Mouse (Mus musculus): ENCODE results near the gene Zfp750.

The Zfp750 gene

DNA sequence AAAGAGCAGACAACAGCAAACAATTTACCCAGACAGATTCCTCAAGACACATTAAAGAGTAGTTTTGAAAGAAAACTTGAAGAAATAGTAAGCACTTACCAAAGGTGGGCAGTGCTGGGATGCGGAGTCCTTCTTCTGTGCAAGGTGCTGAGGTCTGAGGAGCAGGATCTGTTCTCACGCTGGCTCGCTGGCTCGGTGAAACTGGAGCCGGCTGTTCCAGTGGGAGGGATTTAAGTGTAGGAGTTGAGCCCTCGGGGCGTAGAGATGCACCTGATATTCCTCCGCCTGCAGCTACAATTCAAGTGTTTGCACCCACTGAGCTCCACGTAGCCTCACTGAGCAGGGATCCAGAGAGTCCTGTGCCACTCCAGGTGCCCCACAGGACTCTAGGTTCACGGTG lies at the start of gene Zfp750:
TSS of gene Zfp750 (minus strand) at position 203 of the 400 bp plus-strand sequence.
- no peak for DNase-seq (ENCODE audit: extremely low spot score)

DNA sequence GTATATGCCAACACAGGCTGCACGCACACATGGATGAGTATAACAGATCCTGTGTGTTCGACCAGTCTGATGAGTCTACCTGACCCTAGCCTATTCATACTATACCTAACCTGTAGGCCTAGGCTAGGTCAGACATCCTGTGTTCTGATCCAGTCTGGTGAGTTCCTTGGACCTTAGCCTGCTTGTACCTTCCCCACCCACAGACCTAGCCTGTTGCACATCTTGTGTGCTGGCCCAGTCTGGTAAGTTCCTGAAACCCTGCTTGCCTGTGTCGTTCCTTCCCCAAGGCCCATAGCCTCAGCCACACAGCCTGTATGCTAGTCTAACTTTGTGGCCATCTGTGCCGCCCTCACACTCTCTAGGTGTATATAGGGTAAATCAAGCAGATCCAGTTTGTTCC lies 45.1 kb upstream of the Zfp750 start:
- DNase-seq (ENCODE audit: extremely low spot score), result no peak

DNA sequence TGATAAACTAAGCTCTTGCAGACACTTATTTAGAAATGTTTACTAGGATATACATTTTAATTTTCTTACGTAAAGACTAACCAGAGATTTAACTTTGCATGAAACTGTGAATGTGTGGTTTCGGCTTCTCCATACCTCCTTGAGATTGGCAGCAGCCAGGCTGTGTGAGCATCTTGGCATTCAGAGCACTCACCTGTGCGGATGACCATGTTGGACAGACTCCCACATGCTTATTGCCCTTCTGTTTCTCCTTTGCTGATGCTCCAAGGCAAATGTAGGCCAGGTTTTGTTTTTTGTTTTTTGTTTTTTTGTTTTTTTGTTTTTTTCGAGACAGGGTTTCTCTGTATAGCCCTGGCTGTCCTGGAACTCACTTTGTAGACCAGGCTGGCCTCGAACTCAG lies 44.2 kb upstream of the Zfp750 start:
- DNase-seq (ENCODE audit: extremely low spot score), result no peak

DNA sequence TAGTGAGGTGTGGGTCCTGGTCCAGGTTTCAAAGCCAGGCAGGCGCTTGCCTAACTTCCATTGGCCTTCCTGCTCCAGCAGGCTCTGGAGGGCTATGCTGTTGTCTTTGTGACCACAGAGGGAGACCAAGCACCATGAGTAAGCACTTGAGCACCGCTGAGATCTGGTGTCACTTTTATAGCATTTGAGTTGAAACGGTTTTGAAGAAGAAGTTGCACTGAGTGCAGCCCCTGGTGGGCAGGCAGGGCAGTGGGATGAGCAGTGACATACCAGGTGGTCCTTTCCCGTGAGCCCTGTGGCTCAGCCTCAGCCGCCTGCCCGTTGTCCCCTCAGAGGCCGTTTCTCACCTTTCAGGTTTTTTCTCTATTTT lies 41.1 kb upstream of the Zfp750 start:
- no peak for DNase-seq (ENCODE audit: extremely low spot score)

DNA sequence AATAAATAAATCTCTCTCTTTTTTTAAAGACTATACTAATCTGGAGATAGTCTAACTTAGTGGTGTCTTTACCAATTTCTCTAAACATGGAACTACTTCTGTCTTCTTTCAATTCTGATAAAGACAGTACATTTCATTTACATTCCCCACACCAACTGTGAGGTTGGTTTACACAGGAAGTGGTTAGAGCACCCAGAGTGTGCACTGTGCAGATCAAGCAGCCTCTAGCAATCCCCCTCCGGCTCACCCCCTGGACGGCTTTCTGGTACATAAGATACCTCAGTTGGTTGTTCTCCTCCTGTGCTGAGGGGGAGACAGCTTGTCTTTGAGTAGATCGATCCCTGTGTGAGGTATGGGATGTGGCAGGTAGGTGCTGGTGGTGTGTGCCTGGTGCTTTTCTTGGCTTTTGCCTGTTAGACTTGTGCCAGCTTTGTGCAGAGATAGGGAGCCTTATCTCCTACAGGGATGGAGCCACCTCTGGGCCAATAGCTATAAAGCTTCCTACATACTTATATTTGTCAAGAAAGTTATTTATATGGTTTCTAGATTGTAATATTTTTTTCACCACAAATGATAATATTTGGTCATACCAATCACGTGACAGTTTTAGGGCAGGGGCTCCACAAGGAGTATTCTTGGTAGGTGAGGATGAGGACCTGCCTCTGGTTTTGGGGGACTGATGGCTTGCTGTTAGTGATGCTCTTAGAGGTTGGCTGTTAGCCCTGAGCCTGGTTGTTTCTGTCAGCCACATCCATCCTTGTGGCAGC lies 40.6 kb upstream of the Zfp750 start:
- DNase-seq (ENCODE audit: extremely low spot score), result no peak

DNA sequence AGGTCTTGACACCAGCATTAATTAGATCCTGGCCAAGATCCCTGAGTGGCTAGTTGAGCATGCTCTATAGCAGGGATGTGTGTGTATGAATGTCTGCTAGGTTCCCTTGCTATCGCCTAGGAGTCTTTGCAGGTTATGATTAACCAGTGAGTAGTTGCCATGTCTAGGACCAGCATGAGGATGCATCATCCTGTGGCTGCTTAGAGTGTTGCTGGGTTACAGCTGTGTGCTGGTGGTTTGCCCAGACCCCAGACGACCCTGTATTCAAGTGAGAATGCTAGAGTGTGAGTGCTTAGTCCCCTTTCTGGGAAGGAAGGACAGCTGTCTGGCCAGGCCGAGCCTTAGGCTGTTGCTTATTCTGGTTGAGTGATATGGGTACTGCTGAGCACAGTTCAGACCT lies 39.4 kb upstream of the Zfp750 start:
- DNase-seq (ENCODE audit: extremely low spot score), result no peak

DNA sequence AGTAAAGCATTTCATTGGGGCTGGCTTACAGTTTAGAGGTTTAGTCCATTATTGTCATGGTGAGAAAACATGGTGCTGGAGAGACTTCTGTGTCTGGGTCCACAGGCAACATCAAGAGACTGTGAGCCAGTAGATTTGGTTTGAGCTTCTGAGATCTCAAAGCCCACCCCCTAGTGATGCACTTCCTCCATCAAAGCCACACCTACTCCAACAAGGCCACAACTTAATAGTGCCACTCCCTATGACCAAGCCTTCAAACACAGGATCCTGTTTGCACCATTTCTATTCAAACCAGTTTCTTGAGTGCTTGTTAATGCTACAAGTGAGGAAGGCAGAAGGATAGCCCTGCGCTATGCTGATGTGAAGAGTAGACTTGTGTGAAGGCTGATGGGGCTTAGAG lies 38.8 kb upstream of the Zfp750 start:
- no peak for DNase-seq (ENCODE audit: extremely low spot score)

DNA sequence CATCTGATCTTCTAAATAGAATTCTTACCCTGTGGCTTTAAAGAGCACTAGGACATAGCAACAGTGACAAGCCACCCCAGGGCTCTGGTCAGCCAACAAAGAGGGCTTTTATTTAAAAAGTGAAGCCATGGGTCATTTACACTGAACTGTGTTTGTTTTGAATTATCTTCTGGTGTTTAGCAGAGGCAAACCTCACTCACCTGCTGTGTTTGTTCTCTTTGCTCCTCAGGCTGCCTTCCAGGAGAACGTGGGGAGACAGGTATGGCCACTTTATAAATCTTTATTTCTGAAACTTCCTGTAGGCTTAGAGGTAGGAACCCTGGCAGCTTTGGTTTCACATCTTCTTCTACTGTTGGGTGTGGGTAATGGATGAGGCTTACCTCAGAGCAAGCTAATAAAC lies 37.6 kb upstream of the Zfp750 start:
- no peak for DNase-seq (ENCODE audit: extremely low spot score)

DNA sequence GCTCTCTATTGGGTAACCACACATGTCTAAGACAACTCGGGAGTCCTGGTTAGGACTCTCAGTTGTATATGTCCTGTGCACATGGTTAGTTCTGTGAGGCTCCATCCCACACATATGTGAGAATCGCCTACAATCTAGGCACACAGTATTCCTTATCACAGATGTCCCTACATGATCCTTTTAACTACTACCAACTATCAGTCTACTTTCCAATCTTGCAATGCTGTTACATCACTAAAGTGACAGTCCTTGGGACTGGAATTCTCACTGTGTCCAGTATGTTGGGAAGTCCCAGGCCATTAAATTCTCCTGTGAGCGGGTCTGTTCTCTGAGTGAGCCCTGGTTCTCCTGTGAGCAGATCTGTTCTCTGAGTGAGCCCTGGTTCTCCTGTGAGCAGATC lies 34.3 kb upstream of the Zfp750 start:
- no peak for DNase-seq (ENCODE audit: extremely low spot score)

DNA sequence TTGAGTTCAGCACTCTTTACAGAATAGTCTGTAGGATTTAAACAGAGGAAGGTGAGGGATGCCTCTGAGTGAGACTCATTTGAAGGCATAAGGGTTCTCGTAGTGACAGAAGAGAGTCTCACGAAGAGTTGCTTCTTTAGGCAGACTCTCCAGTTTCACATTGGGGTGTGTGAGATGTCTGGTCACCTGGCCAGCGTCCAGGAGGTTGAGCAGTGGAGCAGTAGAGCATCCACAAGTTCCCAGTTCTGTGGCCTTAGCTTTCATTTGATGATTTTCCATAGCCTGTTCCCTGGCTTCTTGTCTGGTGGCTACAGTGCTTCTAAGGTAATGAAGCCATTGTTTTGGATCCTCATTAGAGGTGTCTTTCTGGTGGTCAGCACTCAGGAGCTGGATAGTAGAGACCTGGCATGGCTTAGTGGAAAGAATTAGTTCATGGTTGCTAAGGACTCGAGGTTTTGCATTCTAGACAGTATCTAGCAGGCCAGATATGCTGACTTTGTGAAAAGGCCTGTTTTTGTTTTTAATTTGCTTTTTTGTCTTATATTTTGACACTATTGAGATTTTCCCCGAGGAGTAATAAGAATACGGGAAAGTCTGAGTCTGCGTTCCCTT lies 33.8 kb upstream of the Zfp750 start:
- no peak for DNase-seq (ENCODE audit: extremely low spot score)

DNA sequence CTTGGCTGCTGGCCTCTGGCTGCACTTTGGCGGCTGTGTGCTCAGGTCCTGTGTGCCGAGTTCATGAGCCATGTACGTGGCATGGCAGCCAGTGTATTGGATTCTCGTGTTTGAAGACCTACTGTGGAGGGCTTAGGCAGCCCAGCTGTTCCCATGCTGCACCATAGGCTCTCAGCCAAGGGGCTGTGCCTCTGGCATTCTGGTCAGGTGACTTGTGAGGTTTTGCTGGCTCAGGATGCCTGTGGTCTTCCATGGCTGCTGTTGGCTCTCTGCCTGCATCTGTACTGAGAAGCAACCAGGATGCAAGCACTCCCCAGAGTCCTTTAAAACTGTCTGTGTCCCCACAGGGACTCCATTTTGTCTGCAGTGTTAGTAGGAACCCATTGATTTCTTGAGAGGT lies 33.0 kb upstream of the Zfp750 start:
- DNase-seq (ENCODE audit: extremely low spot score), result no peak

DNA sequence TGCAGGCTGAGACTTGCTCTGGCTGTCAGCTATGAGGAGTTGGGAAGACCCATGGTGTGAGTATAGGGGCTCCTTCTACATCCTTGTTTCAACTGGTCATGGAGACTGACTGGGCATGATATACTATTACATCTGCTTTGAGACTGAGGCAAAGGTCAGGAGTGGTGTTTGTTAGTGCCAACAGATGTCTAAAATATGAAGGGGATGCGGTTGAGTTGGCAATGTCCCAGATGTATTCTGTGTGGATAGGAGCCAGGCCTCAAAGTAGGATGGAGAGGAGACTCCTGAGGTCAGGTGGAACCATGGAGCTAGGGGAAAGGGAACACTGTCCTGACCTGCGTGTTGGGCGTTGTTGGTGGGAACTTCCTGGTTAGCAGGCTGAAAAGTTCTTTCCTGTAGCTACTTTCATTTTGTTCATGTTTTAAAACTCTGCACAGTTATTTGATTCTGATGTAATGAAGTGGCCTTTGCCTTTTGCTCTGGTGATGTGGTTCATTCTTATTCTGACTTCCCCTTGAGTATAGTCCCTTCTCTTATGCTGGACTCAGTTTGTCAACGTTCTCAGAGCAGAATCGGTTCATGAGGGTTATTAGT lies 32.2 kb upstream of the Zfp750 start:
- DNase-seq (ENCODE audit: extremely low spot score), result no peak

DNA sequence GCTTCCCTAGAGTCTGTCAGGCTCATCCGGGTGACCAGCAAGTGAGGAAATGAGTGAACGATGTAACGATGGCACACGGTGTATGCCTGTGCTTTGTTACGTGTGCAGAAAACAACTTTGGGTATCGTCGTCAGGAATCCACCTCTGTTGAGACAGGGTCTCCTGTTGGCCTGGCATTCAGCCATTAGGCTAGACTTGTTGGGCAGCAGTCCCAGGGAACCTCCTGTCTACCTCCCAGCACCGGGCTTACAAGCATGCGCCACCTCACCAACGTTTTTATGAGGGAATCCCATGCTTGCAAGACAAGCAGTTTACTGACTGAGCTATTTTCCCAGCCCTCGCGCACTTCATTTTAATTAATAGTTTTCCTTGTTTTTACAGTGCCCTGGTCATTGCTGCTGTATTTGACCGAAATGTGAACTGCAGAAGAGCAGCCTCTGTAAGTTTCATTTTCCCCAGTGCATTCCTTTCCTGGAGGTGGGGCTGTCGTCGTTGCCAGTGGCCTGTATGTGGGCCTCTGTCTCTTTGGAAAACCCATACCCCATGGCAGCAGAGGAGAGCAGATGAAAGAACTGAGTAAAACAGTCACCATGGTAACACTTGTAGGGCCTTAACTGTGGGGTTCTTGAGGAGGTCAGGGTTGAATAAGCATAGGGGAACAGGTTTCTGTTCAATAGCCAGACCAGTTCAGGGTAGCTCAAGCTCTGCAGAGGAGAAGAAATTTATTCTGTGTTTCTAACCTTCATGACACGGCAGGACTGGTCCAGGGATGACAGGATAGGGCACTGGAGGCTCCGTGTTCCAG lies 30.9 kb upstream of the Zfp750 start:
- DNase-seq (ENCODE audit: extremely low spot score), result peak; percentile 19

DNA sequence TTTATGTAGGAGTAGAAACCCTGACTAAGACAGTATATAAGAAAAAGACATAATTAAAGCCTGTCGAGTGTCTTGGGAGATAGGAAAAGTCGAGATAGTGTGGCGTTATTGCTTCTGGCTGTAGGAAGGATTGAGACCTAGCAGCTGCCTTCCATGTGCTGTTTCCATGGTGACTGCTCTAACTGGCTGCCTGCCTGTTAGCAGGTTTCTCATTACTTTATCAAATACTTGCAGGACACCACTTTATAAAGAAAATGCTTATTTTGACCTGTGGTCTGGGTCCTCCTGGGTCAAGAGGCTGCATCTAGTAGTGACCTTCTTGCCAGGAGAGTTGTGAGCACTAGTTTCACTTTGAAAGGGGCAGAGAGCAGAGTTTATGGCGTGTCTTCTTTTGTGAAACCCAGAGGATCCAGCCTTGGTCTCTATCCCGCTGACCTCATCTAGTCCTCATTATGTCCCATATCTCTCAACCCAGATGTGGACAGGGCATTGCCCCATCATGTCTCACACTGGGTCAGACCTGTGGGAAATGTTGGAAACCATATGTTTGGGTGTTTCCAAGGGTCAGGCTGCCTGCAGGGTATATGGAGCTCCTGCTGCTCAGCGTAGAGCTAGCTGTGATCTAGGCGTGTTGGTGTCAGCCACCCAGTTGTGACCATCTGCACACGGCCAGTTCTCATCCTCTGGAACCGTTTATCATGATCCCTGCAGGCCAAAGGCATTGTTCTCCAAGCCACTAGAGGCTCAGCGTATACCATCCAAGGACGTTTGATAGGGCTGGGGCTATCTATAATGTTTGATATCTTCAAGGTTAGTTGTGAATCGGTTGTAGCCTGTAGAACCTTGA lies 30.1 kb upstream of the Zfp750 start:
- peak; percentile 8 for DNase-seq (ENCODE audit: extremely low spot score)

DNA sequence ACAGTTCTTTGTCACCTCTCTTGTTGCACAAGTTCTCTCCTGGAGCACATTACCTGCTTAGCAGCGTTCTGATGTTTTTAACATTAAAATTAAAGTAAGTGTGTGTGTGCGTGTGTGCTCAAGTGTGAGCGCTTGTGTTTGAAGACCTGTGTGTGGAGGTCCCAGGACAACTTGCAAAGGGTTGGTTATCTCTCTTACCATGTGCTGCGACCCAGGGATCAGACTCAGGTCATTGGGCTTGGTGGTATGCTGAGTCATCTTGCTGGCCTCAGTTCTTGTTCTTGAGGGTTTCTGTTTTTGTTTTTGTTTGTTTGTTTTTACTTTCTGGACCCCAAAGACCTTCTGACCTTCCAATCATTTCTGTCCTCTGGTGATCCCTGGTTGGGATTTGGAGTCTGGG lies 28.8 kb upstream of the Zfp750 start:
- DNase-seq (ENCODE audit: extremely low spot score), result no peak

DNA sequence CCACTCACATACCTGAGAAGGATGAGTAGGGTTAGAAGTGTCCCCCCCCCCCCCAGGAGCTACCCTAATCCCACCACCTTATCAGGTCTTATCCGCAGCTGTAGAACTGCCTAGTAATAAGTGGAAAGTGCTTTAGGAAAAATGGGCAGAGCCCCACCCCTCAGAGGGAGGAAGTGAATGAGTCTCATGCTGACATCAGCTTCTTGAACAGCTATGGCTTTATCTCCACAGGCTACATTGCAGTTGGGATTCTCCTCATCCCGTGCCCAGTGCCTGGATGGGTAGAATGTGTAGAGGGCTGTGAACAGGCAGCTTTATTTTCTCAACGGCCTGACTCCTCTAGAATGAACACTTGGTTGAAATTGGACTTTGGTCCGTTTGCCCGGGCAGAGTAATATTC lies 28.1 kb upstream of the Zfp750 start:
- no peak for DNase-seq (ENCODE audit: extremely low spot score)

DNA sequence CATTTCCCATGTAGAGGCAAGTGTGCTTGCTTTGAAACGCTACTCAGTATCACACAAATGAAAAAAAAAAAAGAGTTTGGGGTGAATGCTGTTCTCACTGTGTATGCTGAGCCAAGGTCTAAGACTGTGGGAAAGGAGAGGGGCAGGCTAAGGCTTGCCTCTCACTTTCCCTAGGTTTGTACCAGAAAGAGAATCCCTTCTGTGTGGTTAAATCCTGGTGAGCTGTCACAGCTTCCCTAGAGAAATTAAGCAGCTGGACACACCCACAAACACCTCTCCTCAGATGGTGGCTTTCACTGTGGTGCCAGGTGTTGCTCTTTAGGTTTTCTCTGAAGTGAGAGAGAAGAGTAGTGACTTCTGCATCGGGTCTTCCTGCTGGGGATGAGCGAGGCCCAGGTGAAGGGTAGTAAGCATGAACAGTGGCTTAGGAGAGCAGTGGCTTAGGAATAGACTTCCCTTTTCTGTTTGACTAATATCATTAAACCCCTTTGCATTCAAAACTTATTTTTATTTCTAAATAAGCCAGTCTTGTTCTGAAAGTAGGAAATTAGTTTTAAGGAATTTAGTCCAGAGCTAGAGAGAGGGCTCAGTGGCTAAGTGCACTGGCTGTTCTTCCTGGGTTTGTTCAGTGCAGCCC lies 26.4 kb upstream of the Zfp750 start:
- no peak for DNase-seq (ENCODE audit: extremely low spot score)

DNA sequence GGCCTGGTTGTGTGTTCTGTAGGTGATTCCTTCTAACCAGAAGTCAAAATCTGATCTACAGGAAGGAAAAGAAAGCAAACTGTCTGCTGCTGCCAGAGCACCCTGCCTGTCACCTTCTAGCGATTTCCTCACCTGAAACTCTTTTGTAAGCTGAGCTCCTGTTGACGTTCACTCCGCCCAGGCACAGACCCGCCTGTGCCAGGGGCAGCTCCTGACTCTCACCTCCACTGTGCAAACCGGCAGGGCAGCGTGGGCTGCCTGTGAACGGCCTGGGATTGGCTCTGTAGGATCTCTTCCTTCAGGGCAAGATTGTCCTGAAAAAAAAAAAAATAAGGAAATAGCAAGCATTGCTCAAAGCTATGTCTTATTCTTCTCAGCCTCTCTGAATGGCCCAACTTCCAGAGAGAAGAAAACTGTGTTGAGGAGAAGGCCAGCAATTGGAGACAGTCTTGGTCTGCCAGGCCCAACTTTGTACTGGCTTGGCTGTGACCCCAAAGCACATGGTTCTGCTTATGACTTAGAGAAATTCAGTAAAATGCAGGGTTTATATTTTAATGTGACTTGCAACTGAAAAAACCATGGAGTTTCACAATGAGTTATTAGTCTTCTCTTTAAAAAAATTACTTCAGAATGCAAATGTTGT lies 25.7 kb upstream of the Zfp750 start:
- DNase-seq (ENCODE audit: extremely low spot score), result no peak

DNA sequence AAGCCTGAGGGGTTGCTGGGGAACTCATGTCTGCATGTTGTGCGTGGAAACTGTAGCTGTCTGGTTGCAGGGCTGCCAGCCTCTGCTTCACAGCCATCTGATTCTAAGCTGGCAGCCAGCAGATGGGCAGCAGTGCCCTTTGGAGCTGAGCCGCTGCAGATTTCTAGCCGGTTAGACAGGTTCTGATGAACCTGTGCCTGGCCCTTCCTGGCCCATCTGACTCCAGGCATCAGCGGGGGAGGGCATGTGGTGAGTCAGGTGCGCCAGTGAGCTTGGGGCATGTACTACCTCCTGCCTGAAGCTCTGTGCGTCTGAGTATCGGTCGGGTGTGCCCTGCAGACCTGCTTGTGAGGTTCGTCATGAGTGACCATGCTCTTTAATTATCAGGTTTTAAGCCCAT lies 24.8 kb upstream of the Zfp750 start:
- no peak for DNase-seq (ENCODE audit: extremely low spot score)

DNA sequence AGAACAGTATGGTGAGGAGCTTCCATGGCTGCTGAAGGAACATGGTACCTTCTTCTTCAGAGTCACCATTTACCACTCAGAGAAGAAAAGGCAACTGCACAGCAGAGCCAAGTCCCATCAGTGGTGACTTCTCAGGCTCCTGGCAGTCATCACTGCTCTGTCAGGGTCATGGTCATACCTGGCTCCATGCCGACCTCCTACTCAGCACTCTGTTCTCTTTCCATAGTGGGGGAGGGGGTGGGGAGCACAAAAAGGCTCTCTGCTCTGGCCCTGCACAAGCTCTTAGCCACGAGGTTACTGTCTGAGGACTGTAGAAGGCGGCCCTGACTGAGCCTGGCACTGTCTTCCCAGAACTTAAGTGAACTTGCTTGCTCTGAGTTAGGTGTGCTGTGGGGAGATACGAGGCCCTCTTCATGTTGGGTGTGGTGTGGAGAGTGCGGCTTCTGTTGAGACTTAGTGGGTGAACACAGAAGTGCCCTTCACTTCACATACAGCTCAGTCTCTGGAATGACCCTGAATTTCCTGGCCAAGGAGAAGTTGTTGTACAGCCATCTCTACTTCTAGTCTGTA lies 24.2 kb upstream of the Zfp750 start:
- DNase-seq (ENCODE audit: extremely low spot score), result no peak

Data from embryo, embryonic 9.5 days (tissue).